27 mouse cellular contexts compared by ENCODE assay signal in genomic region chr3:102992936-102993335, GRCm38 (mm10). TPM values are rescaled to one million over a fixed set of nuclear protein-coding genes. Genes with fewer than 3 reads are reported as not detected.
A peak's percentile ranks its signal among the peaks of the same experiment; 100 is the strongest.
DNase-seq lines count a peak whose midpoint lies in the region; ATAC-seq and TF ChIP-seq lines count a peak whose summit lies in the region.
"Had no signal": no experiment of that assay in that cellular context is flagged by ENCODE, and none has a peak within 500 bp of the region (broad histone marks: within the 10 kb centered on the region; RNA-seq: fewer than 3 reads in every experiment).

No protein-coding gene starts in this region.

- 50% methylated on average over 3 of the region's 3 CpGs for WGBS in heart, embryonic 10.5 days

- in situ Hi-C loops in Patski (cut with MboI; ENCODE audit: low pct_unique_long_range_greater_than_20kb): no loop called here

- no peak overlapping the region for H3K4me3 ChIP-seq in heart, embryonic 10.5 days
- H3K4me3 ChIP-seq: forebrain, embryonic 15.5 days; stomach, embryonic 15.5 days had no signal

- H3K4me1 ChIP-seq in heart, embryonic 10.5 days: peaks cover 8% of the 10 kb centered on the region

- peak; percentile 72 for DNase-seq in heart, embryonic 10.5 days (ENCODE audit: low spot score)
- DNase-seq in heart, postnatal 14 days: no peak
- DNase-seq in right cerebral cortex, adult 18-20 months: peak; percentile 38
- no peak for DNase-seq in right cerebral cortex, postnatal 25 days
- peak; percentile 77 for DNase-seq in Patski (ENCODE audit: low read depth, low spot score)
- DNase-seq in telencephalon, adult 2 months (ENCODE audit: low read depth, low spot score): peak; percentile 42
- DNase-seq in spleen, postnatal 4 days (ENCODE audit: low spot score in 2 of 2): no peak
- DNase-seq: B cell, adult 2 months; cerebellum, adult 2 months; cerebellum, postnatal 36 days; gastrocnemius, postnatal 25 days; kidney, adult 18-20 months; kidney, postnatal 25 days; left cerebral cortex, postnatal 4 days; liver; lung, postnatal 36 days; thymus, adult 2 months had no signal

- POLR2A ChIA-PET in Patski (lab: Charles Lee): interaction anchor here (0.7 kb wide), 1 partner anchor 23 kb away, joined by 3 read pairs; no protein-coding TSS in a partner anchor

- H3K9me3 ChIP-seq in heart, embryonic 10.5 days: no peaks in the 10 kb centered on the region
- H3K9me3 ChIP-seq: forebrain, embryonic 15.5 days; stomach, embryonic 15.5 days had no signal

- peak; percentile 34 for ATAC-seq in Patski
- no peak for ATAC-seq in erythroblast, adult 5-6 weeks (replicated peaks; ENCODE audit: low FRiP score, poor library complexity, severe bottlenecking)
- ATAC-seq: forebrain, embryonic 15.5 days had no signal

- H3K36me3 ChIP-seq in heart, embryonic 10.5 days: 0 out of 2 replicates have a peak, but pooled peaks cover under 1% of the 10 kb centered on the region
- H3K36me3 ChIP-seq: forebrain, embryonic 15.5 days; stomach, embryonic 15.5 days had no signal

- CTCF ChIA-PET in Patski (lab: Charles Lee): interaction anchor here (0.9 to 3.2 kb wide), 4 partner anchors 12 to 34 kb away, joined by 3 to 20 read pairs (median 4); no protein-coding TSS in a partner anchor

- no peaks in the 10 kb centered on the region for H3K27me3 ChIP-seq in heart, embryonic 10.5 days (ENCODE audit: insufficient read depth, poor library complexity, severe bottlenecking)
- H3K27me3 ChIP-seq in Patski: no peaks in the 10 kb centered on the region
- H3K27me3 ChIP-seq: forebrain, embryonic 15.5 days; stomach, embryonic 15.5 days had no signal

- H3K27ac ChIP-seq in heart, embryonic 10.5 days: no peak overlapping the region
- H3K27ac ChIP-seq: forebrain, embryonic 15.5 days; stomach, embryonic 15.5 days had no signal

- intact Hi-C loops in heart, postnatal 14 days (cut with DNase I): loop anchor here (10.0 kb wide), 1 partner anchor 268 kb away; no protein-coding TSS in a partner anchor

- TF ChIP-seq CTCF in Patski (IDR thresholded peaks at IDR 0.05): no peak

RNA-seq across cellular contexts. Expression of gene Sike1, which starts 2.6 kb away (rescaled TPM):
- polyA plus RNA-seq in heart, embryonic 10.5 days (2016; fragmentation: Nextera tagmentation; extraction: Ambion mirVana): 67.2 and 72.1 TPM in 2 replicates
- 10 to 100 TPM; 87.8 to 90.9 TPM for total RNA-seq in heart, postnatal 14 days (2021)
- 114 TPM for polyA plus RNA-seq in Patski (2021)
- 4.4 and 11.7 TPM in 2 replicates for total RNA-seq in erythroblast, adult 5-6 weeks (2015; ENCODE audit: low replicate concordance)
- 3.6 and 7.9 TPM in 2 replicates for total RNA-seq in erythroblast, adult 5-6 weeks (2017; ENCODE audit: low replicate concordance)

RNA-seq across cellular contexts. Expression of gene Csde1, which starts 27.3 kb away (rescaled TPM):
- 352 and 387 TPM in 2 replicates for polyA plus RNA-seq in heart, embryonic 10.5 days (2016; fragmentation: Nextera tagmentation; extraction: Ambion mirVana)
- total RNA-seq in heart, postnatal 14 days (2021): 100 to 1,000 TPM; 413 to 418 TPM
- 346 TPM for polyA plus RNA-seq in Patski (2021)
- 84.4 and 89.9 TPM in 2 replicates for total RNA-seq in erythroblast, adult 5-6 weeks (2015; ENCODE audit: low replicate concordance)
- total RNA-seq in erythroblast, adult 5-6 weeks (2017; ENCODE audit: low replicate concordance): 216 and 294 TPM in 2 replicates

RNA-seq across cellular contexts. Expression of gene Nr1h5, which starts 29.0 kb away (rescaled TPM):
- 0.16 and 5.2 TPM in 2 replicates for polyA plus RNA-seq in heart, embryonic 10.5 days (2016; fragmentation: Nextera tagmentation; extraction: Ambion mirVana)
- under 1 TPM in 1 of 2 experiments, not detected in 1; 0.15 TPM for total RNA-seq in heart, postnatal 14 days (2021)
- 0.15 TPM for polyA plus RNA-seq in Patski (2021)
- total RNA-seq in erythroblast, adult 5-6 weeks (2015; ENCODE audit: low replicate concordance): not detected in 2 replicates
- not detected in 2 replicates for total RNA-seq in erythroblast, adult 5-6 weeks (2017; ENCODE audit: low replicate concordance)
- total RNA-seq: gastrocnemius, postnatal 25 days; layer of hippocampus, adult 8-10 months; left cerebral cortex, postnatal 4 days; megakaryocyte-erythroid progenitor cell, adult 5-6 weeks; midbrain, postnatal 0 days had no signal
- polyA plus RNA-seq: cerebellum, adult 2 months; heart, embryonic 14.5 days; hindbrain, embryonic 11.5 days; spleen, adult 2 months had no signal

RNA-seq across cellular contexts. Expression of gene Sycp1, which starts 57.0 kb away (rescaled TPM):
- polyA plus RNA-seq in heart, embryonic 10.5 days (2016; fragmentation: Nextera tagmentation; extraction: Ambion mirVana): not detected in 2 replicates
- not detected for total RNA-seq in heart, postnatal 14 days (2021)
- not detected for polyA plus RNA-seq in Patski (2021)
- not detected in 2 replicates for total RNA-seq in erythroblast, adult 5-6 weeks (2015; ENCODE audit: low replicate concordance)
- not detected in 2 replicates for total RNA-seq in erythroblast, adult 5-6 weeks (2017; ENCODE audit: low replicate concordance)
- total RNA-seq: gastrocnemius, postnatal 25 days; layer of hippocampus, adult 8-10 months; left cerebral cortex, postnatal 4 days; megakaryocyte-erythroid progenitor cell, adult 5-6 weeks; midbrain, postnatal 0 days had no signal
- polyA plus RNA-seq: forebrain, embryonic 15.5 days; heart, embryonic 14.5 days; liver, embryonic 16.5 days; midbrain, postnatal 0 days; spleen, adult 2 months; stomach, embryonic 15.5 days; thymus, adult 2 months had no signal

Comparison
In these comparisons a context has a peak if more than half of its experiments do, and no peak if none do; other contexts are left out.
1. DNase-seq: peak in heart, embryonic 10.5 days (single experiment), right cerebral cortex, adult 18-20 months (single experiment), Patski (single experiment) and telencephalon, adult 2 months (single experiment); none in heart, postnatal 14 days (0 of 2), right cerebral cortex, postnatal 25 days (single experiment) and spleen, postnatal 4 days (0 of 2).
2. RNA of gene Sike1, which starts 2.6 kb away (total RNA-seq): 87.8 to 90.9 TPM in heart, postnatal 14 days; 3.6 to 11.7 TPM in erythroblast, adult 5-6 weeks; every median in the first group is over 4 times any median in the second.